Mouse (Mus musculus) intestine, postnatal 0 days (tissue): ENCODE measurements around the gene Cdh18. TPM values are rescaled to one million over a fixed set of nuclear protein-coding genes. Genes with fewer than 3 reads are reported as not detected.
"Not testable (repeated sequence)": the region's sequence is repeated elsewhere in the genome, so short reads cannot be mapped to it uniquely, and the experiment has no call there.

Source experiments
- ATAC-seq: fragments of 200-750 bp; cut with Nextera tagmentation; 2 replicates; pipeline ENCODE4 v1.8.0; 2017; ENCODE audit warnings: mild to moderate bottlenecking, moderate TSS enrichment, moderate library complexity
- H3K27ac ChIP-seq: fragments of 300-500 bp; sonication (generic); 2 replicates; pipeline ENCODE4 v1.5.1; 2014; ENCODE audit warnings: mild to moderate bottlenecking, low read depth, low read length, moderate library complexity
- H3K27me3 ChIP-seq: fragments of 300-500 bp; sonication (generic); replicated peaks from 2 replicates; pipeline ENCODE4 v1.6.1; 2014; ENCODE audit warnings: low read length, mixed read lengths; ENCODE audit not compliant: control insufficient read depth, insufficient read depth
- H3K36me3 ChIP-seq: fragments of 300-500 bp; sonication (generic); 2 replicates; pipeline ENCODE4 v1.6.1; 2014; ENCODE audit warnings: mild to moderate bottlenecking, moderate library complexity; ENCODE audit not compliant: control insufficient read depth, insufficient read depth
- H3K4me1 ChIP-seq: fragments of 300-500 bp; sonication (generic); replicated peaks from 2 replicates; pipeline ENCODE4 v1.6.1; 2014; ENCODE audit warnings: antibody characterized with exemption, low read length, mixed read lengths; ENCODE audit not compliant: control insufficient read depth, insufficient read depth
- H3K4me2 ChIP-seq: fragments of 300-500 bp; sonication (generic); replicated peaks from 2 replicates; pipeline ENCODE4 v1.6.1; 2014; ENCODE audit warnings: low read depth, mild to moderate bottlenecking, moderate library complexity
- H3K4me3 ChIP-seq: fragments of 300-500 bp; sonication (generic); 2 replicates; pipeline ENCODE4 v1.5.1; 2014; ENCODE audit warnings: low read depth, low read length
- H3K9ac ChIP-seq: fragments of 300-500 bp; sonication (generic); 2 replicates; pipeline ENCODE4 v1.6.1; 2014; ENCODE audit warnings: mild to moderate bottlenecking, low read depth, low read length
- H3K9me3 ChIP-seq: fragments of 300-500 bp; sonication (generic); 2 replicates; pipeline ENCODE4 v1.6.1; 2016; ENCODE audit warnings: mixed run types; ENCODE audit not compliant: control insufficient read depth
- CTCF ChIP-seq: sonication (generic); IDR thresholded peaks from 2 replicates; pipeline ENCODE4 v1.5.1; 2016; ENCODE audit warnings: low read depth, mild to moderate bottlenecking, control low read depth, antibody characterized with exemption, moderate library complexity
- WGBS: fragments of 180-500 bp; shearing (Covaris S2); extraction: QIAGEN DNeasy Blood & Tissue Kit; methylation state at CpG from one replicate; pipeline ENCODE4 v1.1.7; 2014; 5-methylcytosine and 5-hydroxymethylcytosine counted together
- polyA plus RNA-seq: library from polyadenylated mRNA; unstranded; fragments of >200 nt; fragmentation: Nextera tagmentation; extraction: Ambion mirVana; gene quantifications from 2 replicates; pipeline ENCODE4 v1.2.1, GENCODE M21; 2015

Cdh18 gene
- polyA plus RNA-seq, 1 experiment from 2014 or later = 0.25 TPM

DNA sequence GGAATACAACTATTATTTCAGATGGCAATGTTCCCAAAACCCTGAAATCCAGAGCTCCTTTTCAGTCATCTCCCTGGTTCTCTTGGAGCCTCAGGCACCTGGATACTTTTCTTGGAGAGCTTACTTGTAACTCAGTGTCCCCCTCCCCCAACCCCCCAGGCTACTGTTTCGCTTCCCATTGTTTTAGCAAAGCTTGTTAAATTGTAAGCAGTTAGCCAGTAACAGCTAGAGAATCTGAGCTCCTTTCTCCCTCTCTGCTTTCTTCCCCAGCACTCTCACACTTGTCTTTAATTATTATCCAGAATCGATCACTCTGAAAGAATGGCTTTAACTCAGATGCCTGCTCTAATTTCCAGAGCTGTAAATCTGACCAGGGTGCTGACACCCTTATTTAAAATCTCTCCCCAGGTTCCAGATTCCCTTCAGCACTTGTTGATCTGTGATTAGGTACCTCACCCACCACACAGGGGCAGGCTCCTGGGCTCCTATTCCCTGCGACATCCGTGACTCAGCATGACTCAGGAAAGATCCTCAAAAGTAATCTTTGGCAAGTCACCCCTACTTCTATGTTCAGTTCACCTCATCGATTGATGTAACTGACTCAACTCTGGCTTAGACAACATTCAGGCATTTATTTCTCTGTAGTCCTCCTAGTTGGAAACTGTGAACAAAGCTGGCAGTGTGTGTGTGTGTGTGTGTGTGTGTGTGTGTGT is 556.0 kb downstream of the Cdh18 start:
- H3K9me3 ChIP-seq = no peaks in the 10 kb centered on the region
- no peak overlapping the region for H3K4me3 ChIP-seq
- H3K4me1 ChIP-seq = no peaks in the 10 kb centered on the region
- no peaks in the 10 kb centered on the region for H3K36me3 ChIP-seq
- no peak overlapping the region for H3K4me2 ChIP-seq
- no peaks in the 10 kb centered on the region for H3K27me3 ChIP-seq
- no peak for TF ChIP-seq CTCF
- no peak for ATAC-seq
- no peak overlapping the region for H3K27ac ChIP-seq
- no peak overlapping the region for H3K9ac ChIP-seq
- WGBS = 30% methylated on average over 5 of the region's 5 CpGs

DNA sequence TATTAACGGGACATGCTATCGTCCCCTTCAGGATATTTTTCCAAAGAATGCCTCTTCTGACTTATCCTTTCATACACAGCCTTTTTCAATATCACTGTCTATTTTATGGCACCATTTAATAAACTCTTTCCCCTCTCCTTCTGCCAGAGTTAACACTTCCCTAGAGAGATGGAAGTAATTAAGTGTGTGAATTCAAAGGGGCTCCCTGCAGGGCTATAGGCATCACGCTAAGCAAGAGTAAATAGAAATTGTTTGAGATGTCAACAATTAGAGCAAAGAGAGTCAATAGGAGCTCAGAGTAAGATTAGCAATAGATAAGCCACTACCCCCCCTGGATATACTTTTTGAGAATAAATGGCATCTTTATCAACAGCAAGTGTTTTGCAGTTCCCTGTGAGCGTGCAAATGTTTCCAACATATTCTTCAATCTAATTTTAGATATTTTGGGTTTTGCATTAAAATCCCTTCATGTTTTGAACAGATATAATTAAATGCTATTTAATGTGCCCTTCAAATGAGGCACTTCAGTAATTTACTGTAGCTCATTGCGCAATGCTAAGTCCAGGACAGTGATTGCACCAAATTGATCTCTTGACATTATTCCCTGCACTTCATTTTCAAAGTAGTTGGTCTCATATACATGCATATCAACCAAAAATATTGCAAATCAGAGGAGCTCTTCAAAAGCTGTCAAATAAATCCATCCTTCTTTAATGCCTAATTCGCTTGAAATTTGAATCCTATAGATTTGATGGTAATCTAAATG is 586.3 kb downstream of the Cdh18 start:
- Histone ChIP-seq H3K27me3 (no peaks in the 10 kb centered on the region), H3K27ac (no peak overlapping the region), H3K9me3 (no peaks in the 10 kb centered on the region), H3K4me2 (no peak overlapping the region), H3K9ac (no peak overlapping the region), H3K4me3 (no peak overlapping the region), H3K36me3 (no peaks in the 10 kb centered on the region), H3K4me1 (no peaks in the 10 kb centered on the region)
- 58% methylated on average over 6 of the region's 6 CpGs for WGBS
- ATAC-seq = no peak
- no peak for TF ChIP-seq CTCF

DNA sequence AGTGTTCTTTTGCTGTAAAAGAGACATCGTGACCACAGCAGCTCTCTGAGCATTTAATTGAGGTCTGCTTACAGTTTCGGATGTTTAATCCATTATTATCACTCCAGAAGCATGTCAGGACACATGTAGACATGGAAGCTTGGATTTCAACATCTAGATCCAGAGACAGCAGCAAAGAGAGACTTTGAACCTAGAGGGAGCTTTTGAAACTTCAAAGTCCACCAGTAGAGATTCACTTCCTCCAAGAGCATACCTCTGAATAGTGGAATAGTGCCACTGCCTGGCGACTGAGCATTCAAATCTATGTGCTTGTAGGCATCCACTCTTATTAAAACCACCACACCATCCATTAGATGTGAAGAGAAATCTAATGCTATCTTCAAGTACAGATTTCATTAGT is 588.1 kb downstream of the Cdh18 start:
- no peaks in the 10 kb centered on the region for H3K4me1 ChIP-seq
- H3K27me3 ChIP-seq = no peaks in the 10 kb centered on the region
- H3K9ac ChIP-seq = no peak overlapping the region
- TF ChIP-seq CTCF = no peak
- 78% methylated on average over 3 of the region's 3 CpGs for WGBS
- ATAC-seq = no peak
- H3K4me2 ChIP-seq = no peak overlapping the region
- no peak overlapping the region for H3K4me3 ChIP-seq
- no peak overlapping the region for H3K27ac ChIP-seq
- H3K36me3 ChIP-seq = no peaks in the 10 kb centered on the region
- no peaks in the 10 kb centered on the region for H3K9me3 ChIP-seq

DNA sequence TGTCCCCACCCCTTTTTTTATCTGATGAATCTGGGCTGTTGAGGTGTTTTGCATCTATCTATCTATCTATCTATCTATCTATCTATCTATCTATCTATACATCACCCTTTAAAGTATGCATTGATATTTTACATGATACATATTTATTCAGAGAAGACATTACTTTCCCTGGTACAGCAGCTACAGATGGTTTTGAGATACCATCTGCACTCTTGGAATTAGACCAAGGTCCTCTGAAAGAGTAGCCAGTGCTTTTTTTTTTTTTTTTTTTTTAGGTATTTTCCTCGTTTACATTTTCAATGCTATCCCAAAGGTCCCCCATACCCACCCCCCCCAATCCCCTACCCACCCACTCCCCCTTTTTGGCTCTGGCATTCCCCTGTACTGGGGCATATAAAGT is 594.1 kb downstream of the Cdh18 start:
- H3K9ac ChIP-seq, H3K9me3 ChIP-seq, H3K4me1 ChIP-seq, H3K27me3 ChIP-seq, H3K4me2 ChIP-seq, ATAC-seq, H3K4me3 ChIP-seq, H3K27ac ChIP-seq, H3K36me3 ChIP-seq: not testable (repeated sequence)
- WGBS = 50% methylated on average over 1 of the region's 1 CpGs

DNA sequence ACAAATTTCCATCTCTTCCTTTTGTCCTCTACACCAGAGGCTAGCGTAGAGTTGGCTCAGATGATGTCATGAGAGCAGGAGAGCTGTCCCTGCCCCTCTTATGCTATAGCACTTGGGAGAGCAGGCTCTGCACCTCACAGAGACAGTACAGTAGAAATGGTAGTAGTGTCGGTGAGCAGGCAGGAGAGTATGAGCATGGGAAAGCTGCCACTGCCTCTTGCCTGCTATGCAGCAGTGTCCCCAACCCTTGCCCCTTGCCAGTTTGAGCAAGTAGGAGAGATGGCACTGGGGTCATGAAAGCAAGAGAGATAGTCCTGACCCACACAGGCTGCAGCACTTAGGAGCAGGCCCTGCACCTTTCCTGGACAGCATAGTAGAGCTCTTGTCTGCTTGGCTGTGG is 607.1 kb downstream of the Cdh18 start:
- H3K27me3 ChIP-seq = no peaks in the 10 kb centered on the region
- no peak overlapping the region for H3K4me3 ChIP-seq
- ATAC-seq = no peak
- no peak overlapping the region for H3K27ac ChIP-seq
- no peak overlapping the region for H3K9ac ChIP-seq
- H3K36me3 ChIP-seq = no peaks in the 10 kb centered on the region
- H3K9me3 ChIP-seq = no peaks in the 10 kb centered on the region
- no peaks in the 10 kb centered on the region for H3K4me1 ChIP-seq
- H3K4me2 ChIP-seq = no peak overlapping the region
- 81% methylated on average over 2 of the region's 2 CpGs for WGBS
- no peak for TF ChIP-seq CTCF

DNA sequence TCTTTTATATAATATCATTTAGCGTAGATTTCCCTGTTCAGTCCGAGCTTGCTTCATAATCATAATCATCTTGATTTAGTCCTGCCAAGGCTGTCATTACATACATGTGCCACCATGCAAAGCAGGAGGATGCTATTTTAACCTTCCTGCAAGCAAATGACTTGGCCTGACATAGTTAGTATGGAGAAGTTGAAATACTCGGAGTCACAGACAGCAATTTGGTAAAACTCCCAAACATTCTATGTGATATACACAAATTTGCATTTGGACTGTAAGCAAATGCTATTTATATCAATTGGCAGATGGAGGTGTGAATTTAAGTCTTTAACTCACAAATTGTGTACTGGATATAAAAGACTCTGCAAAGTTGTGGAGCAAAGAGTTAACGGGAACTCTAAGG is 616.0 kb downstream of the Cdh18 start:
- H3K9me3 ChIP-seq = no peaks in the 10 kb centered on the region
- no peak for ATAC-seq
- no peak overlapping the region for H3K9ac ChIP-seq
- no peaks in the 10 kb centered on the region for H3K4me1 ChIP-seq
- no peak overlapping the region for H3K27ac ChIP-seq
- TF ChIP-seq CTCF = no peak
- 77% methylated on average over 4 of the region's 4 CpGs for WGBS
- H3K4me3 ChIP-seq = no peak overlapping the region
- no peak overlapping the region for H3K4me2 ChIP-seq
- H3K36me3 ChIP-seq = no peaks in the 10 kb centered on the region
- H3K27me3 ChIP-seq = no peaks in the 10 kb centered on the region
